Mouse (Mus musculus) midbrain, embryonic 11.5 days (tissue): Measurements from ENCODE around the gene Tssk2. TPM values are rescaled to one million over a fixed set of nuclear protein-coding genes. Genes with fewer than 3 reads are reported as not detected.

ENCODE experiments used
- ATAC-seq: fragments of 200-750 bp; cut with Nextera tagmentation; 2 replicates; pipeline ENCODE4 v1.8.0; 2017; ENCODE audit warnings: moderate TSS enrichment, moderate library complexity; ENCODE audit not compliant: low FRiP score
- DNase-seq: peaks from one replicate; pipeline ENCODE4 v3.0.0; 2015; ENCODE audit warnings: low spot score; ENCODE audit errors: missing footprints
- H3K27ac ChIP-seq: fragments of 300-500 bp; sonication (generic); 2 replicates; pipeline ENCODE4 v1.5.1; 2014; ENCODE audit warnings: low read depth, low read length
- H3K27me3 ChIP-seq: fragments of 300-500 bp; sonication (generic); 2 replicates; pipeline ENCODE4 v1.6.1; 2014; ENCODE audit warnings: mild to moderate bottlenecking, low read length, moderate library complexity, mixed read lengths; ENCODE audit not compliant: control insufficient read depth, insufficient read depth
- H3K36me3 ChIP-seq: fragments of 300-500 bp; sonication (generic); 2 replicates; pipeline ENCODE4 v1.6.1; 2014; ENCODE audit warnings: mild to moderate bottlenecking, low read length, moderate library complexity, mixed read lengths; ENCODE audit not compliant: control insufficient read depth, insufficient read depth
- H3K4me1 ChIP-seq: fragments of 300-500 bp; sonication (generic); 2 replicates; pipeline ENCODE4 v1.6.1; 2014; ENCODE audit warnings: low read length; ENCODE audit not compliant: control insufficient read depth, insufficient read depth
- H3K4me2 ChIP-seq: fragments of 300-500 bp; sonication (generic); 2 replicates; pipeline ENCODE4 v1.6.1; 2014; ENCODE audit warnings: mild to moderate bottlenecking, moderate library complexity
- H3K4me3 ChIP-seq: fragments of 300-500 bp; sonication (generic); 2 replicates; pipeline ENCODE4 v1.5.1; 2014; ENCODE audit warnings: low read depth, low read length
- H3K9ac ChIP-seq: fragments of 300-500 bp; sonication (generic); 2 replicates; pipeline ENCODE4 v1.6.1; 2014; ENCODE audit warnings: low read length
- H3K9me3 ChIP-seq: fragments of 300-500 bp; sonication (generic); 2 replicates; pipeline ENCODE4 v1.6.1; 2016; ENCODE audit warnings: low read length; ENCODE audit not compliant: control insufficient read depth
- WGBS: fragments of 180-500 bp; shearing (Covaris S2); extraction: QIAGEN DNeasy Blood & Tissue Kit; methylation state at CpG from one replicate; pipeline ENCODE4 v1.1.7; 2014; 5-methylcytosine and 5-hydroxymethylcytosine counted together
- polyA plus RNA-seq: library from polyadenylated mRNA; unstranded; fragments of >200 nt; fragmentation: Nextera tagmentation; extraction: Ambion mirVana; gene quantifications from 2 replicates; pipeline ENCODE4 v1.2.1, GENCODE M21; 2014

Tssk2 gene
- polyA plus RNA-seq, 1 experiment from 2014 or later: not detected

- H3K27me3 ChIP-seq: no peaks in the 10 kb centered on the region
- H3K27ac ChIP-seq: no peak overlapping the region
- no peak overlapping the region for H3K9ac ChIP-seq
- WGBS: 82% methylated on average over 6 of the region's 6 CpGs
- no peak overlapping the region for H3K4me2 ChIP-seq
- H3K9me3 ChIP-seq: no peaks in the 10 kb centered on the region
- no peak overlapping the region for H3K4me3 ChIP-seq
- peaks cover 4% of the 10 kb centered on the region; the same call in 1 of the 2 replicates for H3K4me1 ChIP-seq
- ATAC-seq: no peak
- DNase-seq: no peak
- peaks cover 4% of the 10 kb centered on the region; the same call in 1 of the 2 replicates for H3K36me3 ChIP-seq
These were observed 32.7 kb upstream of the Tssk2 start for GRCm38 (mm10) chr16:17865770-17866169.

- no peaks in the 10 kb centered on the region for H3K27me3 ChIP-seq
- peaks cover 10% of the 10 kb centered on the region; the same call in 1 of the 2 replicates for H3K36me3 ChIP-seq
- no peak for ATAC-seq
- H3K4me1 ChIP-seq: no peaks in the 10 kb centered on the region
- no peak overlapping the region for H3K9ac ChIP-seq
- H3K27ac ChIP-seq: no peak overlapping the region
- no peak overlapping the region for H3K4me2 ChIP-seq
- no peaks in the 10 kb centered on the region for H3K9me3 ChIP-seq
- H3K4me3 ChIP-seq: no peak overlapping the region
- peak; percentile 44 for DNase-seq
- 90% methylated on average over 5 of the region's 5 CpGs for WGBS
These were observed 27.2 kb upstream of the Tssk2 start for GRCm38 (mm10) chr16:17871248-17871647.

- no peak overlapping the region for H3K4me3 ChIP-seq
- H3K9ac ChIP-seq: no peak overlapping the region
- no peak overlapping the region for H3K27ac ChIP-seq
- no peaks in the 10 kb centered on the region for H3K27me3 ChIP-seq
- H3K4me1 ChIP-seq: no peaks in the 10 kb centered on the region
- 78% methylated on average over 4 of the region's 4 CpGs for WGBS
- no peaks in the 10 kb centered on the region for H3K9me3 ChIP-seq
- DNase-seq: peak; percentile 47
- ATAC-seq: no peak
- peaks cover 10% of the 10 kb centered on the region; the same call in 1 of the 2 replicates for H3K36me3 ChIP-seq
- H3K4me2 ChIP-seq: no peak overlapping the region
These were observed 25.4 kb upstream of the Tssk2 start for GRCm38 (mm10) chr16:17872995-17873394.

- no peak overlapping the region for H3K4me2 ChIP-seq
- H3K4me3 ChIP-seq: no peak overlapping the region
- no peaks in the 10 kb centered on the region for H3K4me1 ChIP-seq
- WGBS: 92% methylated on average over 4 of the region's 4 CpGs
- no peak overlapping the region for H3K9ac ChIP-seq
- H3K36me3 ChIP-seq: peaks cover 9% of the 10 kb centered on the region; the same call in 1 of the 2 replicates
- DNase-seq (peak; percentile 61), ATAC-seq (no peak)
- H3K27ac ChIP-seq: no peak overlapping the region
- H3K27me3 ChIP-seq: no peaks in the 10 kb centered on the region
- H3K9me3 ChIP-seq: no peaks in the 10 kb centered on the region
These were observed 23.3 kb upstream of the Tssk2 start for GRCm38 (mm10) chr16:17875174-17875573.

- Histone ChIP-seq H3K9ac (no peak overlapping the region), H3K27me3 (no peaks in the 10 kb centered on the region), H3K4me1 (no peaks in the 10 kb centered on the region), H3K36me3 (peaks cover 7% of the 10 kb centered on the region; the same call in 1 of the 2 replicates), H3K4me3 (no peak overlapping the region), H3K9me3 (no peaks in the 10 kb centered on the region), H3K27ac (no peak overlapping the region), H3K4me2 (no peak overlapping the region)
- DNase-seq: no peak
- no peak for ATAC-seq
- 96% methylated on average over 1 of the region's 1 CpGs for WGBS
These were observed 22.3 kb upstream of the Tssk2 start for GRCm38 (mm10) chr16:17876096-17876495.

- no peak overlapping the region for H3K27ac ChIP-seq
- no peak overlapping the region for H3K9ac ChIP-seq
- no peaks in the 10 kb centered on the region for H3K9me3 ChIP-seq
- ATAC-seq: no peak
- DNase-seq: peak; percentile 66
- no peaks in the 10 kb centered on the region for H3K4me1 ChIP-seq
- 96% methylated on average over 4 of the region's 4 CpGs for WGBS
- 0 out of 2 replicates have a peak, but pooled peaks cover 2% of the 10 kb centered on the region for H3K36me3 ChIP-seq
- H3K4me2 ChIP-seq: no peak overlapping the region
- no peak overlapping the region for H3K4me3 ChIP-seq
- H3K27me3 ChIP-seq: no peaks in the 10 kb centered on the region
These were observed 18.9 kb upstream of the Tssk2 start for GRCm38 (mm10) chr16:17879571-17879970.

- Histone ChIP-seq H3K27ac (no peak overlapping the region), H3K9ac (no peak overlapping the region), H3K36me3 (0 out of 2 replicates have a peak, but pooled peaks cover 2% of the 10 kb centered on the region), H3K4me3 (no peak overlapping the region), H3K4me2 (no peak overlapping the region), H3K27me3 (no peaks in the 10 kb centered on the region), H3K9me3 (no peaks in the 10 kb centered on the region), H3K4me1 (no peaks in the 10 kb centered on the region)
- ATAC-seq: no peak
- DNase-seq: peak; percentile 44
These were observed 16.2 kb upstream of the Tssk2 start for GRCm38 (mm10) chr16:17882196-17882595.

GRCm38 (mm10) chr16:17884116-17884515 is 14.3 kb upstream of the Tssk2 start:
- WGBS: 90% methylated on average over 6 of the region's 6 CpGs
- ATAC-seq: no peak
- H3K36me3 ChIP-seq: 0 out of 2 replicates have a peak, but pooled peaks cover 2% of the 10 kb centered on the region

GRCm38 (mm10) chr16:17889689-17890341 is 8.6 kb upstream of the Tssk2 start:
- Histone ChIP-seq H3K4me1 (peaks cover 16% of the 10 kb centered on the region), H3K4me2 (peak overlapping the region; percentile 71), H3K36me3 (no peaks in the 10 kb centered on the region), H3K9ac (peak overlapping the region; percentile 99), H3K27me3 (no peaks in the 10 kb centered on the region), H3K27ac (no peak overlapping the region), H3K4me3 (peak overlapping the region; percentile 94), H3K9me3 (no peaks in the 10 kb centered on the region)
- DNase-seq (peak; percentile 77), ATAC-seq (no peak)
- WGBS: 85% methylated on average over 6 of the region's 6 CpGs

More at GRCm38 (mm10) chr16:17884116-17884515, 14.3 kb upstream of the Tssk2 start:
- Histone ChIP-seq H3K4me2 (no peak overlapping the region), H3K4me3 (no peak overlapping the region), H3K4me1 (no peaks in the 10 kb centered on the region), H3K27ac (no peak overlapping the region), H3K9ac (no peak overlapping the region), H3K27me3 (no peaks in the 10 kb centered on the region), H3K9me3 (no peaks in the 10 kb centered on the region)
- DNase-seq: peak; percentile 57
